ENCODE assay signal across 8 mouse cellular contexts in the genomic region with DNA sequence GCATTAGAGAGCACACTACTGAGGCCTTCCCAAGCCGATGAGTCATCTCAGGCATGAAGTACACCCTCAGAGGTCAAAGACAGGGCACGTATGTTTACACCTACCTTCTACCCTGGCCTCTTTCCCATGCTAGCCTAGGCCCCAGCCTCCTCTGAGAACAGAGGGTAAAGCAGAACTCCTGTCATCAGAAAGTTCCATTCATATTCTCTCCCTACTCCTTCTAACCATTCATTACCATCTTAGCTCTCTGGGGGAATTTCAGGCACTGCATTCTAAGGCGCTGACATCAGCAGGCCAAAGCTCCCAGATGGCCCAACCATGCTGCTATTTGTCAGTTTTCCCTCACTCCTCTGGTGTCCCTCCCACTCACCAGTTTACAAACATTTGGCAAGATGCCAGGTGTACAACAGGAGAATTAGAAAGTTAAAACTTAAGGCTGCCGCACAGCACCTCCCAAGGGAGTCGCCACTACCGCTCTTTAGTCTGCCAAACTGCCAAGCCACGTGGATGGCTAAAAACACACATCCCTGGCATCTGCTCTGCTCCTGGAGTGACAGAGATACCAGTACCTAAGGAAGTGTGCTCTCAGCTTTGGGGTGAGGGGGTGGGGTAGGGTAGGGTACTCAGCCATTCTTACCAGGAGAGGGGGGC. TPM values are rescaled to one million over a fixed set of nuclear protein-coding genes. Genes with fewer than 3 reads are reported as not detected.
A peak's percentile ranks its signal among the peaks of the same experiment; 100 is the strongest.
DNase-seq lines count a peak whose midpoint lies in the region; TF ChIP-seq lines count a peak whose summit lies in the region.

No protein-coding gene starts in this region.

- H3K27ac ChIP-seq in cerebellum, adult 2 months (ENCODE audit: insufficient read depth, low read length): no peak overlapping the region

- 28% methylated on average over 7 of the region's 7 CpGs for WGBS in cerebellum, adult 2 months

- TF ChIP-seq CTCF in cerebellum, adult 2 months (IDR thresholded peaks at IDR 0.05; ENCODE audit: borderline replicate concordance, insufficient read depth, low read depth, low read length): no peak

- no peak for TF ChIP-seq POLR2A in cerebellum, adult 2 months (IDR thresholded peaks at IDR 0.05; ENCODE audit: borderline replicate concordance, insufficient read depth, low read length)

- DNase-seq in layer of hippocampus, adult 18-20 months (ENCODE audit: low spot score in 2 of 2): peak; percentile 35 to 52
- no peak for DNase-seq in layer of hippocampus, postnatal 25 days (ENCODE audit: extremely low spot score in 1 of 2, low spot score in 1 of 2)
- peak; percentile 49 for DNase-seq in Muller cell, postnatal 12 days (ENCODE audit: inconsistent ontology term)
- DNase-seq in gastrocnemius, adult 8-10 months (ENCODE audit: low spot score in 2 of 2): peak; percentile 28 to 67
- peak; percentile 37 for DNase-seq in kidney, postnatal 10 days
- no peak for DNase-seq in cerebellum, adult 2 months
- no peak for DNase-seq in frontal cortex, postnatal 14 days (ENCODE audit: low spot score in 2 of 2)
- DNase-seq in testis, postnatal 14 days (ENCODE audit: low spot score): no peak

- no peaks in the 10 kb centered on the region for H3K27me3 ChIP-seq in cerebellum, adult 2 months (ENCODE audit: control insufficient read depth, insufficient read depth, low read length)

- peaks cover 16% of the 10 kb centered on the region for H3K4me1 ChIP-seq in cerebellum, adult 2 months (ENCODE audit: control insufficient read depth, insufficient read depth, low read length)

- no peak overlapping the region for H3K4me3 ChIP-seq in cerebellum, adult 2 months (replicated peaks; ENCODE audit: insufficient read depth, low read depth, low read length)

RNA-seq across cellular contexts. Expression of a gene that starts 16.1 kb away (rescaled TPM):
- total RNA-seq in layer of hippocampus, adult 18-20 months (2021): 10 to 100 TPM in 1 of 2 experiments, 1 to 10 TPM in 1; 9.4 to 12.3 TPM
- total RNA-seq in layer of hippocampus, postnatal 25 days (2021): 1 to 10 TPM; 7.9 to 9.6 TPM
- total RNA-seq in gastrocnemius, adult 8-10 months (2022): 10 to 100 TPM; 12.3 to 16.0 (median 12.5) TPM
- polyA plus RNA-seq in cerebellum, adult 2 months (2012; rRNA removed): 10.8 and 11.1 TPM in 2 replicates

RNA-seq across cellular contexts. Expression of a gene that starts 38.6 kb away (rescaled TPM):
- 10 to 100 TPM; 32.3 to 33.8 TPM for total RNA-seq in layer of hippocampus, adult 18-20 months (2021)
- 10 to 100 TPM; 33.6 to 39.8 TPM for total RNA-seq in layer of hippocampus, postnatal 25 days (2021)
- 10 to 100 TPM; 25.7 to 48.0 (median 33.2) TPM for total RNA-seq in gastrocnemius, adult 8-10 months (2022)
- polyA plus RNA-seq in cerebellum, adult 2 months (2012; rRNA removed): 51.8 and 58.7 TPM in 2 replicates

Comparison
In these comparisons a context has a peak if more than half of its experiments do, and no peak if none do; other contexts are left out.
1. DNase-seq: peak in layer of hippocampus, adult 18-20 months (2 of 2), Muller cell, postnatal 12 days (single experiment), gastrocnemius, adult 8-10 months (2 of 2) and kidney, postnatal 10 days (single experiment); none in layer of hippocampus, postnatal 25 days (0 of 2), cerebellum, adult 2 months (0 of 2), frontal cortex, postnatal 14 days (0 of 2) and testis, postnatal 14 days (single experiment).